Mouse (Mus musculus) spleen, adult 18-20 months (tissue): Measurements from ENCODE around the gene Id3.
A peak's percentile ranks its signal among the peaks of the same experiment; 100 is the strongest.

Experiments used
- DNase-seq, 2 experiments: peaks; one replicate each; pipeline ENCODE4 v3.0.0; 2022; ENCODE audit warnings: mixed read lengths in 2 of 2

The Id3 gene

GRCm38 (mm10) chr4:136148342-136149044 is 5.2 kb downstream of the Id3 start:
- peak; percentile 54 to 55 for DNase-seq

- DNase-seq, result no peak
Observed at GRCm38 (mm10) chr4:136149045-136149379, 5.7 kb downstream of the Id3 start.

GRCm38 (mm10) chr4:136149734-136150133 is 6.4 kb downstream of the Id3 start:
- peak; percentile 46 to 63 for DNase-seq

GRCm38 (mm10) chr4:136150596-136150995 is 7.3 kb downstream of the Id3 start:
- no peak for DNase-seq

GRCm38 (mm10) chr4:136152821-136153220 is 9.5 kb downstream of the Id3 start:
- no peak for DNase-seq

GRCm38 (mm10) chr4:136154462-136154861 is 11.2 kb downstream of the Id3 start:
- DNase-seq, result no peak

- no peak for DNase-seq
Observed at GRCm38 (mm10) chr4:136158498-136158897, 15.2 kb downstream of the Id3 start.

- DNase-seq, result peak; percentile 60 to 73
Observed at GRCm38 (mm10) chr4:136159802-136160397, 16.6 kb downstream of the Id3 start.

- peak; percentile 77 to 88 for DNase-seq
Observed at GRCm38 (mm10) chr4:136163448-136163847, 20.2 kb downstream of the Id3 start.

GRCm38 (mm10) chr4:136164981-136165380 is 21.7 kb downstream of the Id3 start:
- no peak for DNase-seq

GRCm38 (mm10) chr4:136167701-136168100 is 24.4 kb downstream of the Id3 start:
- no peak for DNase-seq

- no peak for DNase-seq
Observed at GRCm38 (mm10) chr4:136170401-136170800, 27.1 kb downstream of the Id3 start.

GRCm38 (mm10) chr4:136171455-136171854 is 28.2 kb downstream of the Id3 start:
- no peak for DNase-seq

- peak; percentile 46 to 68 for DNase-seq
Observed at GRCm38 (mm10) chr4:136172011-136172541, 28.8 kb downstream of the Id3 start, which contains the start of gene E2f2. Gene E2f2 (plus strand): TSS chr4:136172394.

- DNase-seq, result no peak
Observed at GRCm38 (mm10) chr4:136172542-136173209, 29.4 kb downstream of the Id3 start.

- no peak for DNase-seq
Observed at GRCm38 (mm10) chr4:136173210-136173715, 30.0 kb downstream of the Id3 start.

- DNase-seq, result no peak
Observed at GRCm38 (mm10) chr4:136174216-136175193, 31.2 kb downstream of the Id3 start.

- DNase-seq, result no peak
Observed at GRCm38 (mm10) chr4:136176022-136176552, 32.8 kb downstream of the Id3 start.

GRCm38 (mm10) chr4:136177244-136177611 is 33.9 kb downstream of the Id3 start:
- peak; percentile 41 to 42 for DNase-seq

- peak; percentile 71 to 72 for DNase-seq
Observed at GRCm38 (mm10) chr4:136177612-136178474, 34.5 kb downstream of the Id3 start.

- no peak for DNase-seq
Observed at GRCm38 (mm10) chr4:136178475-136178921, 35.2 kb downstream of the Id3 start.
